Mouse (Mus musculus) gastrocnemius, postnatal 4 days (tissue): Measurements from ENCODE around the gene Chrm3. TPM values are rescaled to one million over a fixed set of nuclear protein-coding genes. Genes with fewer than 3 reads are reported as not detected.

Experiments used
- microRNA-seq: library from miRNA; unstranded; fragments of <30 nt; microRNA quantifications from one replicate; pipeline ENCODE4 v1.2.0, GENCODE M21; 2021
- total RNA-seq, 2 experiments: library from RNA; stranded (reverse); gene quantifications; 2 replicates each; pipeline ENCODE4 v1.2.3; 2021

Gene Chrm3
- total RNA-seq, 2 experiments from 2014 or later, result 1.5 to 1.6 TPM

Small RNAs within 50 kb of the gene (microRNA-seq; reads per million reads assigned to microRNA genes)
- gene Gm24187, result not detected
